Mouse (Mus musculus): Measurements from ENCODE around the gene Cacnb1. TPM values are rescaled to one million over a fixed set of nuclear protein-coding genes. Genes with fewer than 3 reads are reported as not detected.
A peak's percentile ranks its signal among the peaks of the same experiment; 100 is the strongest.

Gene Cacnb1
- total and polyA plus RNA-seq, 3 experiments, result 2.3 to 4.4 TPM; not detected in 1

- Histone ChIP-seq H3K9me3 (replicated peaks; ENCODE audit: insufficient read depth, low read length) (no peaks in the 10 kb centered on the region), H3K27ac (ENCODE audit: control insufficient read depth, low read depth, low read length) (no peak overlapping the region), H3K4me3 (ENCODE audit: control insufficient read depth in 1 of 2, insufficient read depth in 1 of 2, low read depth in 2 of 2, low read length in 2 of 2) (peak overlapping the region; percentile 77 to 91), H3K27me3 (ENCODE audit: control insufficient read depth in 1 of 2, insufficient read depth in 2 of 2, low read length in 2 of 2) (no peaks in the 10 kb centered on the region), H3K79me2 (ENCODE audit: control insufficient read depth, insufficient read depth, low read length, poor library complexity) (peaks cover 8% of the 10 kb centered on the region; the same call in 1 of the 2 replicates), H3K9ac (ENCODE audit: control insufficient read depth, low read depth, low read length, poor library complexity, severe bottlenecking) (peak overlapping the region; percentile 68), H3K4me1 (ENCODE audit: control insufficient read depth in 1 of 2, insufficient read depth in 2 of 2, low read length in 2 of 2) (peaks cover 6 to 16% of the 10 kb centered on the region in 2 experiments; a peak in 3 of 4 replicates), H3K36me3 (ENCODE audit: control insufficient read depth in 1 of 2, insufficient read depth in 2 of 2, low read length in 2 of 2) (peaks cover 0 to 8% of the 10 kb centered on the region in 2 experiments; a peak in 2 of 4 replicates)
- DNase-seq (ENCODE audit: low read depth, low spot score), result peak; percentile 71
- peak; percentile 48; the same call in 1 of the 2 replicates for TF ChIP-seq MXI1 (IDR thresholded peaks at IDR 0.05; ENCODE audit: low read depth, low read length)
- TF ChIP-seq GABPA (IDR thresholded peaks at IDR 0.05; ENCODE audit: low read depth, low read length), result no peak
- no peak for TF ChIP-seq RCOR1 (IDR thresholded peaks at IDR 0.05; ENCODE audit: low read depth, low read length)
Observed at GRCm38 (mm10) chr11:98021565-98022252, 1.1 kb downstream of the Cacnb1 start.

GRCm38 (mm10) chr11:98021118-98021517 is 1.7 kb downstream of the Cacnb1 start:
- H3K4me3 ChIP-seq (ENCODE audit: control insufficient read depth in 1 of 2, insufficient read depth in 1 of 2, low read depth in 2 of 2, low read length in 2 of 2), result no peak overlapping the region
- H3K27ac ChIP-seq (ENCODE audit: control insufficient read depth, low read depth, low read length), result no peak overlapping the region
- no peaks in the 10 kb centered on the region for H3K27me3 ChIP-seq (ENCODE audit: control insufficient read depth in 1 of 2, insufficient read depth in 2 of 2, low read length in 2 of 2)
- peaks cover 6 to 16% of the 10 kb centered on the region in 2 experiments; a peak in 3 of 4 replicates for H3K4me1 ChIP-seq (ENCODE audit: control insufficient read depth in 1 of 2, insufficient read depth in 2 of 2, low read length in 2 of 2)
- H3K9ac ChIP-seq (ENCODE audit: control insufficient read depth, low read depth, low read length, poor library complexity, severe bottlenecking), result no peak overlapping the region
- no peak for DNase-seq (ENCODE audit: low read depth, low spot score)
- TF ChIP-seq ETS1 (IDR thresholded peaks at IDR 0.05; ENCODE audit: low read depth, low read length) (no peak), ZKSCAN1 (IDR thresholded peaks at IDR 0.05; ENCODE audit: low read depth, low read length) (no peak), ZNF384 (IDR thresholded peaks at IDR 0.05; ENCODE audit: low read depth, low read length) (no peak), MXI1 (IDR thresholded peaks at IDR 0.05; ENCODE audit: low read depth, low read length) (no peak), CHD2 (IDR thresholded peaks at IDR 0.05; ENCODE audit: low read length) (no peak), BHLHE40 (IDR thresholded peaks at IDR 0.05; ENCODE audit: borderline replicate concordance, low read depth, low read length) (no peak), TAL1 (IDR thresholded peaks at IDR 0.05; ENCODE audit: low read length) (no peak), USF2 (IDR thresholded peaks at IDR 0.05; ENCODE audit: borderline replicate concordance in 1 of 2, insufficient read depth in 1 of 2, low read depth in 1 of 2, low read length in 2 of 2) (no peak), EP300 (IDR thresholded peaks at IDR 0.05; ENCODE audit: low read depth in 1 of 2, low read length in 2 of 2) (no peak), CHD1 (IDR thresholded peaks at IDR 0.05; ENCODE audit: low read depth, low read length) (no peak), GABPA (IDR thresholded peaks at IDR 0.05; ENCODE audit: low read depth, low read length) (no peak), JUND (IDR thresholded peaks at IDR 0.05; ENCODE audit: low read depth, low read length) (no peak), ZMIZ1 (IDR thresholded peaks at IDR 0.05; ENCODE audit: low read depth, low read length) (no peak), MYB (IDR thresholded peaks at IDR 0.05; ENCODE audit: low read depth, low read length) (no peak), KAT2A (conservative IDR thresholded peaks at IDR 0.05; ENCODE audit: low read depth, low read length) (no peak), RAD21 (IDR thresholded peaks at IDR 0.05; ENCODE audit: low read depth, low read length) (no peak), ZC3H11A (IDR thresholded peaks at IDR 0.05; ENCODE audit: low read depth, low read length) (no peak), GATA1 (IDR thresholded peaks at IDR 0.05; ENCODE audit: low read depth, low read length) (no peak), NRF1 (IDR thresholded peaks at IDR 0.05; ENCODE audit: insufficient read depth, low read depth, low read length, poor library complexity, severe bottlenecking) (no peak)
- peaks cover 0 to 8% of the 10 kb centered on the region in 2 experiments; a peak in 2 of 4 replicates for H3K36me3 ChIP-seq (ENCODE audit: control insufficient read depth in 1 of 2, insufficient read depth in 2 of 2, low read length in 2 of 2)
- H3K9me3 ChIP-seq (replicated peaks; ENCODE audit: insufficient read depth, low read length), result no peaks in the 10 kb centered on the region
- peaks cover 5% of the 10 kb centered on the region; the same call in 1 of the 2 replicates for H3K79me2 ChIP-seq (ENCODE audit: control insufficient read depth, insufficient read depth, low read length, poor library complexity)

Measured in MEL (cell line).